Mouse (Mus musculus): ENCODE measurements around the gene Pkdcc.

The Pkdcc gene

DNA sequence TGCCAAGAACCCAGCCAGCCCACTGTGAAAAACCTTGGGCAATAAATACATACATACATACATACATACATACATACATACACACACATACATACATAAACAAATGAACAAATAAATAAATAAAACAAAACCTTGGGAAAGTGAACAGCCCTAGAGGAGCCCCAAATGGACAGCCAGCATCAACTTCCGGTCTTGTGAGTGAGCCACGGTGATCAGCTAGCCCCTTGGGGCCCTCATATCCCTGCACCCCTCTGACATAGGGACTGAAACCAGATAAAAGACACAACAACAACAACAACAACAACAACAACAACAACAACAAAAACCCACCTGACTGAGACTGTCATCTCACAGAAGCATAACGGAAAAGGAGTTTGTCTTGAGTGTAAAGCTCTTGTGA is 30.4 kb downstream of the Pkdcc start:
- DNase-seq (ENCODE audit: low read depth in 2 of 2, low spot score in 2 of 2) = no peak

DNA sequence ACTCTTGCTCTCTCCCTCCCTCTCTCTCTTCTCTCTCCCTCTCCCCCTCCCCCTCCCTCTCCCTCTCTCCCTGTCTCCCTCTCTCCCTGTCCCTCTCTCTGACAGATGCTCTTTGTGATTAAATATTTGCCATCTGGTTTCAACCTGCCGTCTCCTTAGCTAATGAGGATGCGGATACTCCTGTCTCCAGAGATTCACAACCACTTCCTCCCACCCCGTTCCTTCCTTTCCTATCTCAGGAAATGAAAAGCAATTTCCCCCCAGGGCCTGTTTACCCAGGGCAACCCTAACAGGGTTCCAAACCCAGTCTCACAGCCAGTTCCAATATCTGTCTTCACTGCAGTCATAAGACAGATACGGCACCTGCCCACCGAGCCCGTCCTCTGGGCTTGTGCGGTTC is 31.0 kb downstream of the Pkdcc start:
- no peak for DNase-seq (ENCODE audit: low read depth in 2 of 2, low spot score in 2 of 2)

DNA sequence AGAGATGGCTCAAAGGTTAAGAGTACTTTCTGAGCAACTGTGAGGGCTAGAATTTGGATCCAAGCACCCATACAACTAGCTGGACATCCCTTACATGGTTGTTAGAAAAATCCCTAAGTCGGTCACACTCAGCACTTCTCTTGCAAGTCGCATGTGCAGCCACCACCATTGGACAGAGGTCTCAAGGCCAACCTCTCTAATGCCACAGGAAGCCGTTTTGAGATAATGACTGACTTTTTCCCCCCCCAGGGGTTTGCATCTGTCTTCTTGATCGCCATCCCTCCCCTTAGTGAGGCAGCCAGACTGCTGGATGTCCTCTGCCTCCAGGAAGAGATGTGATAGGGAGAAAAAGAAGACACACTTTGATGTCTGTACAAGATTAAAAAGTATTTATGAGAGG is 32.1 kb downstream of the Pkdcc start:
- no peak for DNase-seq (ENCODE audit: low read depth in 2 of 2, low spot score in 2 of 2)

DNA sequence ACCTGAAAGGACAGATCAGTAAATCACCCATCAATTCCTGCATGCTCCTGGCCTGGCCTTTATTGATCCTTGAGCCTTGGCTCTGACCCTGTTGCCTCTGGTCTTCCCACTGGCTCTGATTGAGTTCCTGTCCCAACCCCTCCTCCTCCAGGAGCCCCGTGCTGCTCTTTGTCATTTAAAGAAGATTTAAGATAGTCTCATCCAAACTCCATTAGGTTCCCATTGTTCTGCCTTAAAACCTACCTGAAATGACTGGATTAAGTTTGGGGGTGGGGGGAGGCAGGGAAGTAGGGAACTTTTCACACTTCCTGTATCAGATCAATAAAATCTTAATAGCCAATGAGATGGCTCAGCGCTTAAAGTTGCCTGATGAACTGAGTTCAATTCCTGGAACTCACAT is 33.4 kb downstream of the Pkdcc start:
- no peak for DNase-seq (ENCODE audit: low read depth in 2 of 2, low spot score in 2 of 2)

DNA sequence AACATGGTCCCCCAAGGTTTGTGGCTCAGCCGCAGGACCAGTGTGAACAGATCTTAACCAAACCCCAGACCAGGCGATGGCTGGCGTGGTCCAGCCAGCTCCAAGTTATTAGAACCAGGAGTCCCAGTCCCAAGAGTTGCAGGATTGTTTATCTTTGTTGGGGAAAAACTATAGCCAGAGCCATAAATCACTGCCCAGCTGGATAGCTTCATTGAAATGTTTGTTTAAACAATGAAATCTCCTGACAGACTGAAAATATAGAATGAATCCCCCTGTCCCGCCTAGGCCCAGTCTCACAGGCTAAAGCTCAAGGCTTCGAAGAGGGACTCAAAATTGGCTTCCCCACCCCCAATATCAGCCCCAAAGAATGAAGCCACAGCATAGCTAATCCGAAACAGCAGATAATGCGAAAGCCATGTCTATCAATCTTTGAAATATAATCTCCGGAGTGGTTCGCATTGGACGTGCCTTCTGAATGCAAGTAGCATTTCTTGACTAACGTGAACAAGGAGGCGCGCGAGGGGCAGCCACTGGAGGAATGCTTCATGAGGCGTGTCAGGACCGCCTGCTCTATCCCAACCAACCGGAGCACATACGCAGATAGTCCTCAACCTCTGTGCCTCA is 35.9 kb downstream of the Pkdcc start:
- DNase-seq (ENCODE audit: low read depth in 2 of 2, low spot score in 2 of 2) = no peak

DNA sequence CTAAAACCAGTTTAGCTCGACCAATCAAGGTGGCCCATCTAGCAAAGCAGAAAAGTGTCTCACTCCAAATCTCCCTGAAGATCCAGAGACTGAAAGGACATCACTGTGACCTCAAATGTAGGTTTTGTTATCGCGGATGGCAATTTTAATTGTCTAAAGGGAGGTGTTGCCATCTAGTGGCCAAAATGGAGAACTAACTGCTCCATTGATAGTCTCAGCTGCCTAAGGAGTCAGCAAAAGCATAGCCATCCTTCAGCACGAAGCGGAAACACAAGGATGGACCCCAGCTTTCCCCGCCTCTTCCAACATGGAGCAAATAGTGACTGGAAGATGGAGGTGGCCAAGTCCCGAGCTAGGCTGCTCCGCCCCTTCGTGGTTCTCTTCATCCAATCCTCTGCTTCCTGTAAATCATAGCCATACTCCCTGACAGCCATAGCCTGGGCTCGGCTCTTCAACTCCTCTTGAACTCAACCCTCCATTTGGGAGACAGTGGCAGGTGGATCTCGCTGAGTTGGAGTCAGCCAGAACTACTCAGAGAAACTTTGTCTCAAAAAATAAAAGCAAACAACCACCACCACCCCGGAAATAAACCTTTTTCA is 38.1 kb downstream of the Pkdcc start:
- peak in 1 of 2 experiments; percentile 34 for DNase-seq (ENCODE audit: low read depth in 2 of 2, low spot score in 2 of 2)

DNA sequence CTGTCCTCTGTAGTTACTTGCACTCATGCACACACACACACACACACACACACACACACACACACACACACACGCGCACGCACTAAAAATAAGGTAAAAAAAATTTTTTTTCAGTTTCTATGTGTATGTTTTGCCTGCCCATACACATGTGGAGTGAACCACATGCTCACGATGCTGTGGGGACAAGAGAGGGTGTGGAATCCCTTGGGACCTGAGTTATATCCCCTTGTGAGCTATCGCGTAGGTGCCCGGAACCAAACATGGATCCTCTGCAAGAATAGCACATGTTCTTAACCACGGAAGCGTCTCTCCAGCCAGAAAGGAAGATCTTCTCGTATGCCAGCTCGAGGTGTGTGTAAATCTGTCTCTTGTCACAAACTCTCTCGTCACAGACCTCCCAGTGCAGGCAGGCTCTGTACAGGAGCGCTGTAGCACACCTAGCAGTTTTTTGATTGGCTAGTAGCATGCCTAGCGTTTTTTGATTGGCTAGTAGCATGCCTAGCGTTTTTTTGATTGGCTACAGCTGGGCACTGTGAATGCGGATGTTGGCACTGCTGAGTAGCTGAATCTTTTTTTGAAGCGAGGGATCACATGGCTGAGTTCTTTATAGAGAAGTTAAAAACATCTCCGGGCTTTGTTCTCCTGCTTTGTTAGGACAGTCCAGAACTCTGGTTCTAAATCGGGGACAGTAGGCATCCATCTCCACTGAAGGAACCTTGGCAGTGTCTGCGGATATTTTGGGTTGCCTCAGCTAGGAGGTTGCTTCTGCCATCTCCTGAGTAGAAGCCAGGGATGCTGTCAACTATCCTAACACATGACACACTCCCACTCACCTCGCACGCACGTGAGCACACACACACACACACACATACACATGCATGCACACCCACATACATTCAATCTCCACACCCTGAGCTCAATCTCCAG is 52.4 kb downstream of the Pkdcc start:
- DNase-seq (ENCODE audit: low read depth in 2 of 2, low spot score in 2 of 2) = peak; percentile 75 to 83

DNA sequence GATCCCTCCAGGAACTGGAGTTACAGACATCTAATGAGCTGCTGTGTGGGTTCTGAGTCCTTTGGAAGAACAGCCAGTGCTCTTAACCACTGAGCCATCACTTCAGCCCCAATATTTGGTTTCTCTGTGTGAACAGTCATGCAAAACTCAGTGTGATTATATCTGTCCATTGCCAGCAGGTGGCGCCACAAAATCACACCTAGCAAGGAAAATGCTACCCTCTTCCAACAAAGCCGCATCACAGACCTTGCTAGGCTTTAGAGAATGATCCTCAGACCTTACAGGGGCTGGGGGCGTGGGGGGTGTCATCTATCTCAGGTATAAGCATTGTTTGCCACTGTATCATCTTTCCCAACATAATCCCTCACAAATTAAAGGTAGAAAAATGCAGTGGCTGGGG is 56.4 kb downstream of the Pkdcc start:
- peak; percentile 73 to 83 for DNase-seq (ENCODE audit: low read depth in 2 of 2, low spot score in 2 of 2)

DNA sequence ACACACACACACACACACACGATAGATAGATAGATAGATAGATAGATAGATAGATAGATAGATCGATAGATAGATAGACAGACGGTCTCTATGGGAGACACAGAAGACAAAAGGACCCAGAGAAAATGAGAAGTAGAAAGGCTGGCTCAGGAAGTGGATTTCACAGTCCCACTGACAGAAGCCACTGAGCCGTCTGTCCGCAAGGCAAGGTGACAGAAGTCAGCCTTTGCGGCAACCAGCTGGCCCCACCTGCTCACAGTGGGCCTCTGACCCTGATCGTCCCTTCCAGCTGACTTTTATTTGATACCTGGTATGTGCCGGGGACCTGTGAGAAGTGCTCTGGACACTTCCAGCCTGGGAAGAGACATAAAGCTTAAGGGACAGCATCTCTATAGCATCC is 57.5 kb downstream of the Pkdcc start:
- no peak for DNase-seq (ENCODE audit: low read depth in 2 of 2, low spot score in 2 of 2)

DNA sequence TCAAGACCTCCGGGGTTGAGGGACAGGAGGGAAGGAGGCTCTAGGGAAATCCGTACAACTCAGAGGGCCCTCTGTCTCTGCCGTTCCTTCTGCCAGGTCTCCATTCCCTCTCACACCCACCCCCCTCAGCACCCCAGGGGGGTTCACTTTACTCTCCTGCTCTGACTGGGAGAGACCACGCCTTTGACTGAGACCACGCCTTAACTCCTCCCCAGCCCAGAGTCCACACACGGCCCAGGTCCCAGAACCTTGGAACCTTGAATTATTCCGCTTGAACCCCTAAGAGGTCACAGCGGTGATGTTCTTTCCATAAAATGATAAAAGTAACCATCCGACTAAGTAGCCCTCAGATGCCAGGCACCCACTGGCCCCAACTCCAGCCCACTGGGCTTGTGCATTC is 58.5 kb downstream of the Pkdcc start:
- no peak for DNase-seq (ENCODE audit: low read depth in 2 of 2, low spot score in 2 of 2)

DNA sequence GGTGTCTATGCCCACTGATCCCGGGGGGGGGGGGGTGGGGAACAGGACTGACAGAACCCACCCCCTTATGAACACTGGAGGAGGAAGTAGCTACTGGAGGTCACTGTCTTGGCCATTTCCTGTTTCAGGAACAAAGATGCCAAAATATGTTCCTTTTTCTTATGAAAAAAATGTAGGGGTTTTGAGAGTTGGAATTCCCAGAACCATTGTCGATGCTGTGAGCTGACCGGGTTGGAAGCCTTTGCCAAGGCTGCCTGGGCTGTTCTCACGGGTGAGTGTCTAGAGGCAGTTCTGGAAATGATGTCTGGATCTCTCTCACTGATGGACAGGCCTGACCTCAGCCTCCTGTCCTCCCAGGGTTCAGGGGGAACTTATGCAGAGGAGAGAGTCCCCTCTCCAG is 59.0 kb downstream of the Pkdcc start:
- no peak for DNase-seq (ENCODE audit: low read depth in 2 of 2, low spot score in 2 of 2)

Data from CD8-positive naive resting alpha-beta T cell, adult 2 months (primary cell).